Mouse (Mus musculus): ENCODE data around the gene Dda1. TPM values are rescaled to one million over a fixed set of nuclear protein-coding genes. Genes with fewer than 3 reads are reported as not detected.
A peak's percentile ranks its signal among the peaks of the same experiment; 100 is the strongest.
"Not testable (repeated sequence)": the region's sequence is repeated elsewhere in the genome, so short reads cannot be mapped to it uniquely, and the experiment has no call there.

The Dda1 gene
- polyA plus RNA-seq, 1 experiment from 2014 or later = 130 TPM

GRCm38 (mm10) chr8:71507589-71508104, 38.6 kb downstream of the Dda1 start:
- peak overlapping the region; percentile 61 for H3K4me3 ChIP-seq
- no peaks in the 10 kb centered on the region for H3K9me3 ChIP-seq (replicated peaks)
- peak overlapping the region; percentile 73 for H3K27ac ChIP-seq
- peaks cover 40% of the 10 kb centered on the region for H3K4me1 ChIP-seq
- under 1% methylated on average over 61 of the region's 61 CpGs for WGBS
- peak; percentile 89 for DNase-seq (ENCODE audit: low spot score)
- peaks cover 67% of the 10 kb centered on the region for H3K27me3 ChIP-seq (ENCODE audit: low read depth, poor library complexity, severe bottlenecking)
- H3K36me3 ChIP-seq = 0 out of 2 replicates have a peak, but pooled peaks cover 2% of the 10 kb centered on the region

GRCm38 (mm10) chr8:71509316-71509715, 40.3 kb downstream of the Dda1 start:
- WGBS = 51% methylated on average over 2 of the region's 2 CpGs
- Histone ChIP-seq H3K4me3 (peak overlapping the region; percentile 28; the same call in 1 of the 2 replicates), H3K27me3 (ENCODE audit: low read depth, poor library complexity, severe bottlenecking) (peaks cover 67% of the 10 kb centered on the region), H3K4me1 (peaks cover 42% of the 10 kb centered on the region), H3K36me3 (0 out of 2 replicates have a peak, but pooled peaks cover 2% of the 10 kb centered on the region), H3K9me3 (replicated peaks) (no peaks in the 10 kb centered on the region), H3K27ac (peak overlapping the region; percentile 53; the same call in 1 of the 2 replicates)
- no peak for DNase-seq (ENCODE audit: low spot score)

- peaks cover 51% of the 10 kb centered on the region for H3K27me3 ChIP-seq (ENCODE audit: low read depth, poor library complexity, severe bottlenecking)
- H3K9me3 ChIP-seq (replicated peaks) = no peaks in the 10 kb centered on the region
- H3K27ac ChIP-seq = peak within 1 kb of the TSS; percentile 42; the same call in 1 of the 2 replicates
- no peaks in the 10 kb centered on the region for H3K36me3 ChIP-seq
- H3K4me1 ChIP-seq = peaks cover 42% of the 10 kb centered on the region
- H3K4me3 ChIP-seq = peak within 1 kb of the TSS; percentile 29
- no peak for DNase-seq (ENCODE audit: low spot score)
- WGBS = 51% methylated on average over 14 of the region's 14 CpGs
Observed at GRCm38 (mm10) chr8:71511644-71512043, 42.6 kb downstream of the Dda1 start, which contains the start of gene Plvap. Plvap (minus strand) TSS chr8:71511752.

- Histone ChIP-seq H3K36me3 (no peaks in the 10 kb centered on the region), H3K27ac (0 out of 2 replicates have a peak overlapping the region, but pooled peaks have one; percentile 42), H3K9me3 (replicated peaks) (no peaks in the 10 kb centered on the region), H3K27me3 (ENCODE audit: low read depth, poor library complexity, severe bottlenecking) (peaks cover 35% of the 10 kb centered on the region), H3K4me3 (no peak overlapping the region), H3K4me1 (peaks cover 35% of the 10 kb centered on the region)
- DNase-seq (ENCODE audit: low spot score) = no peak
- 73% methylated on average over 15 of the region's 15 CpGs for WGBS
Observed at GRCm38 (mm10) chr8:71513018-71513754, 44.2 kb downstream of the Dda1 start.

GRCm38 (mm10) chr8:71515043-71515442, 46.0 kb downstream of the Dda1 start:
- no peak overlapping the region for H3K27ac ChIP-seq
- H3K9me3 ChIP-seq (replicated peaks) = no peaks in the 10 kb centered on the region
- no peak overlapping the region for H3K4me3 ChIP-seq
- WGBS = 75% methylated on average over 5 of the region's 5 CpGs
- no peak for DNase-seq (ENCODE audit: low spot score)
- no peaks in the 10 kb centered on the region for H3K36me3 ChIP-seq
- H3K27me3 ChIP-seq (ENCODE audit: low read depth, poor library complexity, severe bottlenecking) = peaks cover 17% of the 10 kb centered on the region
- peaks cover 21% of the 10 kb centered on the region for H3K4me1 ChIP-seq

GRCm38 (mm10) chr8:71516786-71517185, 47.8 kb downstream of the Dda1 start:
- DNase-seq (ENCODE audit: low spot score) = peak; percentile 29
- peaks cover 1% of the 10 kb centered on the region; the same call in 1 of the 2 replicates for H3K27me3 ChIP-seq (ENCODE audit: low read depth, poor library complexity, severe bottlenecking)
- no peaks in the 10 kb centered on the region for H3K9me3 ChIP-seq (replicated peaks)
- WGBS = 12% methylated on average over 6 of the region's 6 CpGs
- H3K27ac ChIP-seq = no peak overlapping the region
- peaks cover 25% of the 10 kb centered on the region for H3K4me1 ChIP-seq
- H3K36me3 ChIP-seq = no peaks in the 10 kb centered on the region
- no peak overlapping the region for H3K4me3 ChIP-seq

GRCm38 (mm10) chr8:71519037-71519825, 50.2 kb downstream of the Dda1 start:
- Histone ChIP-seq H3K4me1 (peaks cover 18% of the 10 kb centered on the region), H3K27me3 (ENCODE audit: low read depth, poor library complexity, severe bottlenecking) (peaks cover 20% of the 10 kb centered on the region)
- not testable (repeated sequence) for H3K27ac ChIP-seq; H3K9me3 ChIP-seq (replicated peaks); H3K36me3 ChIP-seq; H3K4me3 ChIP-seq
- peak; percentile 71 for DNase-seq (ENCODE audit: low spot score)
- WGBS = 49% methylated on average over 10 of the region's 10 CpGs

- H3K36me3 ChIP-seq = no peaks in the 10 kb centered on the region
- 5% methylated on average over 17 of the region's 17 CpGs for WGBS
- DNase-seq (ENCODE audit: low spot score) = peak; percentile 96
- H3K9me3 ChIP-seq (replicated peaks) = no peaks in the 10 kb centered on the region
- H3K27ac ChIP-seq = no peak overlapping the region
- peaks cover 31% of the 10 kb centered on the region for H3K4me1 ChIP-seq
- H3K4me3 ChIP-seq = no peak overlapping the region
- peaks cover 44% of the 10 kb centered on the region for H3K27me3 ChIP-seq (ENCODE audit: low read depth, poor library complexity, severe bottlenecking)
Observed at GRCm38 (mm10) chr8:71521634-71522033, 52.6 kb downstream of the Dda1 start.

GRCm38 (mm10) chr8:71525226-71526050, 56.4 kb downstream of the Dda1 start, which contains the start of gene Ccdc194:
Ccdc194 (minus strand) TSS chr8:71525711.
- Histone ChIP-seq H3K36me3 (no peaks in the 10 kb centered on the region), H3K27me3 (ENCODE audit: low read depth, poor library complexity, severe bottlenecking) (peaks cover 62% of the 10 kb centered on the region), H3K4me1 (peaks cover 32% of the 10 kb centered on the region), H3K4me3 (peak within 1 kb of the TSS; percentile 38), H3K9me3 (replicated peaks) (no peaks in the 10 kb centered on the region), H3K27ac (peak within 1 kb of the TSS; percentile 27)
- no peak for DNase-seq (ENCODE audit: low spot score)
- WGBS = 6% methylated on average over 46 of the region's 46 CpGs

Other genes with a start within 250 kb of the Dda1 start
- gene Myo9b, start 196.5 kb upstream of the Dda1 start, polyA plus RNA-seq (2016; fragmentation: Nextera tagmentation; extraction: Ambion mirVana) = 29.3 and 35.4 TPM in 2 replicates
- 69.3 and 70.7 TPM in 2 replicates for gene Haus8, start 196.3 kb upstream of the Dda1 start, polyA plus RNA-seq (2016; fragmentation: Nextera tagmentation; extraction: Ambion mirVana)
- gene Use1, start 102.4 kb upstream of the Dda1 start, polyA plus RNA-seq (2016; fragmentation: Nextera tagmentation; extraction: Ambion mirVana) = 92.4 and 95.0 TPM in 2 replicates
- gene Ocel1, start 97.9 kb upstream of the Dda1 start, polyA plus RNA-seq (2016; fragmentation: Nextera tagmentation; extraction: Ambion mirVana) = 4.3 and 5.4 TPM in 2 replicates
- 77.4 and 87.2 TPM in 2 replicates for gene Nr2f6, start 87.2 kb upstream of the Dda1 start, polyA plus RNA-seq (2016; fragmentation: Nextera tagmentation; extraction: Ambion mirVana)
- 6.6 and 6.9 TPM in 2 replicates for gene Ushbp1, start 73.4 kb upstream of the Dda1 start, polyA plus RNA-seq (2016; fragmentation: Nextera tagmentation; extraction: Ambion mirVana)
- gene Babam1, start 72.3 kb upstream of the Dda1 start, polyA plus RNA-seq (2016; fragmentation: Nextera tagmentation; extraction: Ambion mirVana) = 123 and 131 TPM in 2 replicates
- gene Ankle1, start 63.2 kb upstream of the Dda1 start, polyA plus RNA-seq (2016; fragmentation: Nextera tagmentation; extraction: Ambion mirVana) = 34.2 and 38.4 TPM in 2 replicates
- gene Abhd8, start 5.5 kb upstream of the Dda1 start, polyA plus RNA-seq (2016; fragmentation: Nextera tagmentation; extraction: Ambion mirVana) = 61.5 and 75.1 TPM in 2 replicates
- gene Mrpl34, start 4.2 kb upstream of the Dda1 start, polyA plus RNA-seq (2016; fragmentation: Nextera tagmentation; extraction: Ambion mirVana) = 231 and 263 TPM in 2 replicates
- 2.7 and 3.5 TPM in 2 replicates for gene Ano8, start 16.8 kb downstream of the Dda1 start, polyA plus RNA-seq (2016; fragmentation: Nextera tagmentation; extraction: Ambion mirVana)
- 26.8 and 28.2 TPM in 2 replicates for gene Gtpbp3, start 18.9 kb downstream of the Dda1 start, polyA plus RNA-seq (2016; fragmentation: Nextera tagmentation; extraction: Ambion mirVana)
- 74.6 and 77.7 TPM in 2 replicates for gene Plvap, start 42.6 kb downstream of the Dda1 start, polyA plus RNA-seq (2016; fragmentation: Nextera tagmentation; extraction: Ambion mirVana)
- 0.65 and 0.78 TPM in 2 replicates for gene Ccdc194, start 56.5 kb downstream of the Dda1 start, polyA plus RNA-seq (2016; fragmentation: Nextera tagmentation; extraction: Ambion mirVana)
- gene Bst2, start 68.3 kb downstream of the Dda1 start, polyA plus RNA-seq (2016; fragmentation: Nextera tagmentation; extraction: Ambion mirVana) = 5.6 TPM in 2 replicates
- gene Mvb12a, start 73.7 kb downstream of the Dda1 start, polyA plus RNA-seq (2016; fragmentation: Nextera tagmentation; extraction: Ambion mirVana) = 76.2 and 77.5 TPM in 2 replicates
- gene Tmem221, start 89.7 kb downstream of the Dda1 start, polyA plus RNA-seq (2016; fragmentation: Nextera tagmentation; extraction: Ambion mirVana) = 0.29 and 0.45 TPM in 2 replicates
- gene Nxnl1, start 97.4 kb downstream of the Dda1 start, polyA plus RNA-seq (2016; fragmentation: Nextera tagmentation; extraction: Ambion mirVana) = not detected in 2 replicates
- 21.3 and 28.8 TPM in 2 replicates for gene Slc27a1, start 99.7 kb downstream of the Dda1 start, polyA plus RNA-seq (2016; fragmentation: Nextera tagmentation; extraction: Ambion mirVana)
- 241 and 263 TPM in 2 replicates for gene Pgls, start 123.0 kb downstream of the Dda1 start, polyA plus RNA-seq (2016; fragmentation: Nextera tagmentation; extraction: Ambion mirVana)
- gene Fam129c, start 128.4 kb downstream of the Dda1 start, polyA plus RNA-seq (2016; fragmentation: Nextera tagmentation; extraction: Ambion mirVana) = 2.8 and 4.0 TPM in 2 replicates
- 49.0 and 53.6 TPM in 2 replicates for gene Colgalt1, start 141.8 kb downstream of the Dda1 start, polyA plus RNA-seq (2016; fragmentation: Nextera tagmentation; extraction: Ambion mirVana)
- 0.40 and 0.51 TPM in 2 replicates for gene Unc13a, start 202.6 kb downstream of the Dda1 start, polyA plus RNA-seq (2016; fragmentation: Nextera tagmentation; extraction: Ambion mirVana)
- gene Jak3, start 207.1 kb downstream of the Dda1 start, polyA plus RNA-seq (2016; fragmentation: Nextera tagmentation; extraction: Ambion mirVana) = 3.7 and 4.6 TPM in 2 replicates
- gene Insl3, start 220.0 kb downstream of the Dda1 start, polyA plus RNA-seq (2016; fragmentation: Nextera tagmentation; extraction: Ambion mirVana) = 0.53 and 0.76 TPM in 2 replicates
- gene B3gnt3, start 232.6 kb downstream of the Dda1 start, polyA plus RNA-seq (2016; fragmentation: Nextera tagmentation; extraction: Ambion mirVana) = 0.67 and 1.2 TPM in 2 replicates